Mouse (Mus musculus): ENCODE results near the gene Vamp5. TPM values are rescaled to one million over a fixed set of nuclear protein-coding genes. Genes with fewer than 3 reads are reported as not detected.

Vamp5 gene
- 11.3 TPM for polyA plus RNA-seq (2015; fragmentation: Illumina TruSeq; extraction: RNeasy Lipid Tissue Mini Kit (QIAGEN cat#74804); ENCODE audit: low read depth, low replicate concordance)

GRCm38 (mm10) chr6:72380131-72380770 is at the start of gene Vamp5:
Gene Vamp5 (minus strand): TSS chr6:72380468.

GRCm38 (mm10) chr6:72414076-72414756 is 33.9 kb upstream of the Vamp5 start, which contains the start of gene Ggcx:
Gene Ggcx (plus strand): TSS chr6:72414308.

GRCm38 (mm10) chr6:72389941-72390771 is 9.9 kb upstream of the Vamp5 start, which contains the start of gene Vamp8:
Gene Vamp8 (minus strand): TSS chr6:72390703.

GRCm38 (mm10) chr6:72366844-72367443 is 13.3 kb downstream of the Vamp5 start, which contains the start of gene Rnf181:
Gene Rnf181 (minus strand): TSS chr6:72366956.

GRCm38 (mm10) chr6:72355066-72355911 is 25.0 kb downstream of the Vamp5 start, which contains the start of gene Tmem150a:
Gene Tmem150a (plus strand): TSS chr6:72355447.

GRCm38 (mm10) chr6:72347166-72347941 is 32.9 kb downstream of the Vamp5 start, which contains the start of gene 0610030E20Rik:
Gene 0610030E20Rik (plus strand): TSS chr6:72347317.

GRCm38 (mm10) chr6:72345074-72345567 is 35.1 kb downstream of the Vamp5 start, which contains the start of gene Usp39:
Gene Usp39 (minus strand): TSS chr6:72345184.

Other genes starting within 250 kb of the Vamp5 start
- 1.9 TPM for gene Atoh8, start 144.9 kb downstream of the Vamp5 start, polyA plus RNA-seq (2015; fragmentation: Illumina TruSeq; extraction: RNeasy Lipid Tissue Mini Kit (QIAGEN cat#74804); ENCODE audit: low read depth, low replicate concordance)
- gene Sftpb, start 75.9 kb downstream of the Vamp5 start, polyA plus RNA-seq (2015; fragmentation: Illumina TruSeq; extraction: RNeasy Lipid Tissue Mini Kit (QIAGEN cat#74804); ENCODE audit: low read depth, low replicate concordance), result not detected
- 31.3 TPM for gene Usp39, start 35.3 kb downstream of the Vamp5 start, polyA plus RNA-seq (2015; fragmentation: Illumina TruSeq; extraction: RNeasy Lipid Tissue Mini Kit (QIAGEN cat#74804); ENCODE audit: low read depth, low replicate concordance)
- 14.6 TPM for gene 0610030E20Rik, start 33.2 kb downstream of the Vamp5 start, polyA plus RNA-seq (2015; fragmentation: Illumina TruSeq; extraction: RNeasy Lipid Tissue Mini Kit (QIAGEN cat#74804); ENCODE audit: low read depth, low replicate concordance)
- gene Tmem150a, start 25.0 kb downstream of the Vamp5 start, polyA plus RNA-seq (2015; fragmentation: Illumina TruSeq; extraction: RNeasy Lipid Tissue Mini Kit (QIAGEN cat#74804); ENCODE audit: low read depth, low replicate concordance), result 11.2 TPM
- 108 TPM for gene Rnf181, start 13.5 kb downstream of the Vamp5 start, polyA plus RNA-seq (2015; fragmentation: Illumina TruSeq; extraction: RNeasy Lipid Tissue Mini Kit (QIAGEN cat#74804); ENCODE audit: low read depth, low replicate concordance)
- 30.4 TPM for gene Vamp8, start 10.2 kb upstream of the Vamp5 start, polyA plus RNA-seq (2015; fragmentation: Illumina TruSeq; extraction: RNeasy Lipid Tissue Mini Kit (QIAGEN cat#74804); ENCODE audit: low read depth, low replicate concordance)
- 14.7 TPM for gene Ggcx, start 33.8 kb upstream of the Vamp5 start, polyA plus RNA-seq (2015; fragmentation: Illumina TruSeq; extraction: RNeasy Lipid Tissue Mini Kit (QIAGEN cat#74804); ENCODE audit: low read depth, low replicate concordance)
- gene Mat2a, start 59.1 kb upstream of the Vamp5 start, polyA plus RNA-seq (2015; fragmentation: Illumina TruSeq; extraction: RNeasy Lipid Tissue Mini Kit (QIAGEN cat#74804); ENCODE audit: low read depth, low replicate concordance), result 187 TPM
- 1.2 TPM for gene Sh2d6, start 141.2 kb upstream of the Vamp5 start, polyA plus RNA-seq (2015; fragmentation: Illumina TruSeq; extraction: RNeasy Lipid Tissue Mini Kit (QIAGEN cat#74804); ENCODE audit: low read depth, low replicate concordance)
- 4.8 TPM for gene Capg, start 163.9 kb upstream of the Vamp5 start, polyA plus RNA-seq (2015; fragmentation: Illumina TruSeq; extraction: RNeasy Lipid Tissue Mini Kit (QIAGEN cat#74804); ENCODE audit: low read depth, low replicate concordance)
- 22.8 TPM for gene Elmod3, start 217.9 kb upstream of the Vamp5 start, polyA plus RNA-seq (2015; fragmentation: Illumina TruSeq; extraction: RNeasy Lipid Tissue Mini Kit (QIAGEN cat#74804); ENCODE audit: low read depth, low replicate concordance)
- gene Retsat, start 218.0 kb upstream of the Vamp5 start, polyA plus RNA-seq (2015; fragmentation: Illumina TruSeq; extraction: RNeasy Lipid Tissue Mini Kit (QIAGEN cat#74804); ENCODE audit: low read depth, low replicate concordance), result 10.8 TPM
- 91.4 TPM for gene Tgoln1, start 236.5 kb upstream of the Vamp5 start, polyA plus RNA-seq (2015; fragmentation: Illumina TruSeq; extraction: RNeasy Lipid Tissue Mini Kit (QIAGEN cat#74804); ENCODE audit: low read depth, low replicate concordance)

All from brain, adult 10 weeks (tissue).